Mouse (Mus musculus): ENCODE measurements around the gene Wbp1.

GRCm38 (mm10) chr6:83078324-83078858 lies 43.0 kb downstream of the Wbp1 start:
- peak; percentile 74 for TF ChIP-seq CTCF (IDR thresholded peaks at IDR 0.05; ENCODE audit: low read depth)
- no peak for TF ChIP-seq EP300 (IDR thresholded peaks at IDR 0.05; ENCODE audit: low read depth)
